Mouse (Mus musculus) intestine, embryonic 15.5 days (tissue): ENCODE results near the gene Mcrip1. TPM values are rescaled to one million over a fixed set of nuclear protein-coding genes. Genes with fewer than 3 reads are reported as not detected.
"Not testable (repeated sequence)": the region's sequence is repeated elsewhere in the genome, so short reads cannot be mapped to it uniquely, and the experiment has no call there.

Experiments used
- ATAC-seq: fragments of 200-750 bp; cut with Nextera tagmentation; 2 replicates; pipeline ENCODE4 v1.8.0; 2017; ENCODE audit warnings: moderate TSS enrichment, moderate library complexity
- H3K27ac ChIP-seq: fragments of 300-500 bp; sonication (generic); 2 replicates; pipeline ENCODE4 v1.5.1; 2015; ENCODE audit warnings: mild to moderate bottlenecking, inconsistent platforms
- H3K27me3 ChIP-seq: fragments of 300-500 bp; sonication (generic); replicated peaks from 2 replicates; pipeline ENCODE4 v1.6.1; 2015; ENCODE audit warnings: inconsistent platforms
- H3K36me3 ChIP-seq: fragments of 300-500 bp; sonication (generic); 2 replicates; pipeline ENCODE4 v1.6.1; 2015; ENCODE audit warnings: inconsistent platforms
- H3K4me1 ChIP-seq: fragments of 300-500 bp; sonication (generic); replicated peaks from 2 replicates; pipeline ENCODE4 v1.6.1; 2015; ENCODE audit warnings: inconsistent platforms
- H3K4me2 ChIP-seq: fragments of 300-500 bp; sonication (generic); replicated peaks from 2 replicates; pipeline ENCODE4 v1.6.1; 2015; ENCODE audit warnings: mild to moderate bottlenecking, inconsistent platforms
- H3K4me3 ChIP-seq: fragments of 300-500 bp; sonication (generic); replicated peaks from 2 replicates; pipeline ENCODE4 v1.5.1; 2015; ENCODE audit warnings: inconsistent platforms
- H3K9ac ChIP-seq: fragments of 300-500 bp; sonication (generic); 2 replicates; pipeline ENCODE4 v1.6.1; 2015; ENCODE audit warnings: inconsistent platforms
- H3K9me3 ChIP-seq: fragments of 300-500 bp; sonication (generic); 2 replicates; pipeline ENCODE4 v1.6.1; 2016; ENCODE audit warnings: inconsistent platforms
- WGBS: fragments of 180-500 bp; shearing (Covaris S2); methylation state at CpG from one replicate; pipeline ENCODE4 v1.1.7; 2015; 5-methylcytosine and 5-hydroxymethylcytosine counted together
- polyA plus RNA-seq: library from polyadenylated mRNA; unstranded; fragments of >200 nt; fragmentation: Nextera tagmentation; extraction: Ambion mirVana; gene quantifications from 2 replicates; pipeline ENCODE4 v1.2.1, GENCODE M21; 2015

The Mcrip1 gene
- polyA plus RNA-seq, 1 experiment from 2014 or later: 135 TPM

- Histone ChIP-seq H3K9me3 (no peaks in the 10 kb centered on the region), H3K4me3 (no peak overlapping the region), H3K9ac (no peak overlapping the region), H3K27ac (peak overlapping the region; percentile 66), H3K36me3 (no peaks in the 10 kb centered on the region), H3K27me3 (no peaks in the 10 kb centered on the region), H3K4me1 (peaks cover 15% of the 10 kb centered on the region), H3K4me2 (0 out of 2 replicates have a peak overlapping the region, but pooled peaks have one; percentile 10)
- 44% methylated on average over 6 of the region's 6 CpGs for WGBS
- ATAC-seq: peak; percentile 83
These were observed 31.5 kb downstream of the Mcrip1 start for GRCm38 (mm10) chr11:120518027-120518426.

GRCm38 (mm10) chr11:120517147-120517546, 32.4 kb downstream of the Mcrip1 start:
- Histone ChIP-seq H3K9me3 (no peaks in the 10 kb centered on the region), H3K27ac (no peak overlapping the region), H3K4me2 (no peak overlapping the region), H3K27me3 (no peaks in the 10 kb centered on the region), H3K36me3 (no peaks in the 10 kb centered on the region), H3K4me3 (no peak overlapping the region), H3K4me1 (peaks cover 15% of the 10 kb centered on the region), H3K9ac (no peak overlapping the region)
- no peak for ATAC-seq
- 75% methylated on average over 4 of the region's 4 CpGs for WGBS

- no peaks in the 10 kb centered on the region for H3K36me3 ChIP-seq
- peak; percentile 73 for ATAC-seq
- no peak overlapping the region for H3K27ac ChIP-seq
- H3K9me3 ChIP-seq: no peaks in the 10 kb centered on the region
- H3K27me3 ChIP-seq: no peaks in the 10 kb centered on the region
- no peak overlapping the region for H3K9ac ChIP-seq
- H3K4me1 ChIP-seq: peaks cover 18% of the 10 kb centered on the region
- WGBS: 15% methylated on average over 17 of the region's 17 CpGs
- no peak overlapping the region for H3K4me3 ChIP-seq
- 0 out of 2 replicates have a peak overlapping the region, but pooled peaks have one; percentile 25 for H3K4me2 ChIP-seq
These were observed 33.9 kb downstream of the Mcrip1 start for GRCm38 (mm10) chr11:120515611-120516010.

GRCm38 (mm10) chr11:120514262-120514661, 35.3 kb downstream of the Mcrip1 start:
- not testable (repeated sequence) for H3K27ac ChIP-seq, H3K36me3 ChIP-seq, H3K9ac ChIP-seq, H3K27me3 ChIP-seq, H3K9me3 ChIP-seq, ATAC-seq, H3K4me2 ChIP-seq, H3K4me3 ChIP-seq
- H3K4me1 ChIP-seq: peaks cover 18% of the 10 kb centered on the region
- WGBS: 95% methylated on average over 2 of the region's 2 CpGs

- ATAC-seq: no peak
- H3K4me3 ChIP-seq: no peak overlapping the region
- 39% methylated on average over 6 of the region's 6 CpGs for WGBS
These were observed 36.6 kb downstream of the Mcrip1 start for GRCm38 (mm10) chr11:120512790-120513453.

GRCm38 (mm10) chr11:120510375-120511030, 39.0 kb downstream of the Mcrip1 start:
- no peaks in the 10 kb centered on the region for H3K27me3 ChIP-seq
- H3K4me1 ChIP-seq: peaks cover 19% of the 10 kb centered on the region
- 8% methylated on average over 16 of the region's 16 CpGs for WGBS
- no peak for ATAC-seq
- peak overlapping the region; percentile 59 for H3K27ac ChIP-seq
- peak overlapping the region; percentile 4; the same call in 1 of the 2 replicates for H3K9ac ChIP-seq
- no peaks in the 10 kb centered on the region for H3K9me3 ChIP-seq
- H3K36me3 ChIP-seq: no peaks in the 10 kb centered on the region
- H3K4me2 ChIP-seq: peak overlapping the region; percentile 56
- H3K4me3 ChIP-seq: peak overlapping the region; percentile 14; the same call in 1 of the 2 replicates

More at GRCm38 (mm10) chr11:120512790-120513453, 36.6 kb downstream of the Mcrip1 start:
- H3K36me3 ChIP-seq: no peaks in the 10 kb centered on the region
- no peaks in the 10 kb centered on the region for H3K27me3 ChIP-seq
- H3K27ac ChIP-seq: no peak overlapping the region
- H3K9ac ChIP-seq: no peak overlapping the region
- H3K4me2 ChIP-seq: no peak overlapping the region
- H3K9me3 ChIP-seq: no peaks in the 10 kb centered on the region
- peaks cover 15% of the 10 kb centered on the region for H3K4me1 ChIP-seq

- Histone ChIP-seq H3K4me1 (peaks cover 18% of the 10 kb centered on the region), H3K27me3 (no peaks in the 10 kb centered on the region), H3K4me2 (peak overlapping the region; percentile 56; the same call in 1 of the 2 replicates), H3K27ac (peak overlapping the region; percentile 59), H3K36me3 (no peaks in the 10 kb centered on the region), H3K4me3 (no peak overlapping the region), H3K9me3 (no peaks in the 10 kb centered on the region), H3K9ac (no peak overlapping the region)
- ATAC-seq: 0 out of 2 replicates have a peak, but pooled peaks have one; percentile 27
- WGBS: 43% methylated on average over 4 of the region's 4 CpGs
These were observed 39.6 kb downstream of the Mcrip1 start for GRCm38 (mm10) chr11:120509940-120510339.

GRCm38 (mm10) chr11:120508290-120508870, 41.1 kb downstream of the Mcrip1 start:
- H3K27me3 ChIP-seq: no peaks in the 10 kb centered on the region
- 0 out of 2 replicates have a peak overlapping the region, but pooled peaks have one; percentile 36 for H3K27ac ChIP-seq
- no peaks in the 10 kb centered on the region for H3K9me3 ChIP-seq
- no peak overlapping the region for H3K4me3 ChIP-seq
- no peak overlapping the region for H3K4me2 ChIP-seq
- no peaks in the 10 kb centered on the region for H3K36me3 ChIP-seq
- 76% methylated on average over 9 of the region's 9 CpGs for WGBS
- peaks cover 18% of the 10 kb centered on the region for H3K4me1 ChIP-seq
- H3K9ac ChIP-seq: no peak overlapping the region
- peak; percentile 35 for ATAC-seq

GRCm38 (mm10) chr11:120507611-120508289, 41.8 kb downstream of the Mcrip1 start:
- H3K9me3 ChIP-seq: no peaks in the 10 kb centered on the region
- WGBS: 50% methylated on average over 13 of the region's 13 CpGs
- peaks cover 18% of the 10 kb centered on the region for H3K4me1 ChIP-seq
- H3K4me3 ChIP-seq: no peak overlapping the region
- no peaks in the 10 kb centered on the region for H3K36me3 ChIP-seq
- 0 out of 2 replicates have a peak overlapping the region, but pooled peaks have one; percentile 8 for H3K9ac ChIP-seq
- H3K27me3 ChIP-seq: no peaks in the 10 kb centered on the region
- peak overlapping the region; percentile 36 for H3K27ac ChIP-seq
- ATAC-seq: peak; percentile 84
- H3K4me2 ChIP-seq: peak overlapping the region; percentile 37

GRCm38 (mm10) chr11:120506899-120507298, 42.6 kb downstream of the Mcrip1 start:
- 55% methylated on average over 4 of the region's 4 CpGs for WGBS
- Histone ChIP-seq H3K4me2 (peak overlapping the region; percentile 37; the same call in 1 of the 2 replicates), H3K4me1 (peaks cover 18% of the 10 kb centered on the region), H3K27me3 (no peaks in the 10 kb centered on the region), H3K9ac (0 out of 2 replicates have a peak overlapping the region, but pooled peaks have one; percentile 8), H3K4me3 (no peak overlapping the region), H3K27ac (peak overlapping the region; percentile 33), H3K9me3 (no peaks in the 10 kb centered on the region), H3K36me3 (no peaks in the 10 kb centered on the region)
- ATAC-seq: peak; percentile 20; the same call in 1 of the 2 replicates

GRCm38 (mm10) chr11:120505661-120506060, 43.9 kb downstream of the Mcrip1 start:
- H3K9ac ChIP-seq: no peak overlapping the region
- WGBS: 89% methylated on average over 3 of the region's 3 CpGs
- no peak for ATAC-seq
- no peaks in the 10 kb centered on the region for H3K27me3 ChIP-seq
- no peaks in the 10 kb centered on the region for H3K36me3 ChIP-seq
- no peak overlapping the region for H3K4me3 ChIP-seq
- H3K27ac ChIP-seq: no peak overlapping the region
- peaks cover 20% of the 10 kb centered on the region for H3K4me1 ChIP-seq
- no peaks in the 10 kb centered on the region for H3K9me3 ChIP-seq
- no peak overlapping the region for H3K4me2 ChIP-seq

- Histone ChIP-seq H3K9me3 (no peaks in the 10 kb centered on the region), H3K36me3 (peaks cover 12% of the 10 kb centered on the region; the same call in 1 of the 2 replicates), H3K27ac (no peak overlapping the region), H3K9ac (no peak overlapping the region), H3K4me3 (no peak overlapping the region), H3K27me3 (no peaks in the 10 kb centered on the region), H3K4me2 (no peak overlapping the region), H3K4me1 (peaks cover 18% of the 10 kb centered on the region)
- 73% methylated on average over 4 of the region's 4 CpGs for WGBS
- no peak for ATAC-seq
These were observed 47.8 kb downstream of the Mcrip1 start for GRCm38 (mm10) chr11:120501701-120502100.
